In genomic region chr8:84241167-84241566, GRCm38 (mm10) we compare ENCODE assay signal across 34 mouse cellular contexts. TPM values are rescaled to one million over a fixed set of nuclear protein-coding genes. Genes with fewer than 3 reads are reported as not detected.
DNase-seq lines count a peak whose midpoint lies in the region; ATAC-seq lines count a peak whose summit lies in the region.
"Had no signal": no experiment of that assay in that cellular context is flagged by ENCODE, and none has a peak within 500 bp of the region (broad histone marks: within the 10 kb centered on the region; RNA-seq: fewer than 3 reads in every experiment).

No protein-coding gene starts in this region.

- H3K9ac ChIP-seq in embryonic facial prominence, embryonic 13.5 days, result 0 out of 2 replicates have a peak overlapping the region, but pooled peaks have one; percentile 21
- peak overlapping the region; percentile 58 for H3K9ac ChIP-seq in heart, embryonic 13.5 days
- H3K9ac ChIP-seq in hindbrain, embryonic 15.5 days, result no peak overlapping the region
- no peak overlapping the region for H3K9ac ChIP-seq in hindbrain, embryonic 12.5 days
- H3K9ac ChIP-seq: embryonic facial prominence, embryonic 12.5 days; forebrain, postnatal 0 days; kidney, embryonic 15.5 days; liver, embryonic 14.5 days; lung, embryonic 14.5 days; neural tube, embryonic 12.5 days had no signal

- DNase-seq in embryonic facial prominence, embryonic 10.5 days (ENCODE audit: low spot score), result no peak
- no peak for DNase-seq in heart, postnatal 4 days
- DNase-seq in A20 (ENCODE audit: low read depth, low spot score), result peak; percentile 22
- no peak for DNase-seq in left cerebral cortex, postnatal 14 days (ENCODE audit: low spot score in 2 of 2)
- DNase-seq: adrenal gland, postnatal 14 days; cerebellum, adult 11 months; cerebellum, adult 9-10 months; cerebellum, postnatal 36 days; gastrocnemius, postnatal 25 days; heart, adult 18-20 months; liver; lung, embryonic 14.5 days; lung, postnatal 14 days; right cerebral cortex, adult 18-20 months; spleen, adult 18-20 months; thymus, postnatal 14 days had no signal

- peaks cover 7% of the 10 kb centered on the region for H3K4me1 ChIP-seq in embryonic facial prominence, embryonic 13.5 days
- peaks cover 11% of the 10 kb centered on the region for H3K4me1 ChIP-seq in embryonic facial prominence, embryonic 10.5 days
- peaks cover 30% of the 10 kb centered on the region for H3K4me1 ChIP-seq in heart, embryonic 13.5 days
- peaks cover 17% of the 10 kb centered on the region for H3K4me1 ChIP-seq in hindbrain, embryonic 15.5 days (replicated peaks)
- H3K4me1 ChIP-seq in hindbrain, embryonic 12.5 days, result peaks cover 8% of the 10 kb centered on the region

- no peak overlapping the region for H3K4me2 ChIP-seq in embryonic facial prominence, embryonic 13.5 days
- no peak overlapping the region for H3K4me2 ChIP-seq in heart, embryonic 13.5 days
- no peak overlapping the region for H3K4me2 ChIP-seq in hindbrain, embryonic 15.5 days
- no peak overlapping the region for H3K4me2 ChIP-seq in hindbrain, embryonic 12.5 days (replicated peaks)
- H3K4me2 ChIP-seq: embryonic facial prominence, embryonic 12.5 days; kidney, embryonic 15.5 days; lung, embryonic 14.5 days; midbrain, embryonic 11.5 days; neural tube, embryonic 12.5 days had no signal

- no peak overlapping the region for H3K4me3 ChIP-seq in embryonic facial prominence, embryonic 13.5 days
- no peak overlapping the region for H3K4me3 ChIP-seq in embryonic facial prominence, embryonic 10.5 days
- H3K4me3 ChIP-seq in heart, embryonic 13.5 days, result no peak overlapping the region
- H3K4me3 ChIP-seq in hindbrain, embryonic 15.5 days, result no peak overlapping the region
- no peak overlapping the region for H3K4me3 ChIP-seq in hindbrain, embryonic 12.5 days
- H3K4me3 ChIP-seq: embryonic facial prominence, embryonic 12.5 days; forebrain, embryonic 10.5 days; hindbrain, embryonic 10.5 days; kidney, embryonic 15.5 days; layer of hippocampus, adult 2 months; left cerebral cortex, adult 2 months; neural tube, embryonic 12.5 days had no signal

- intact Hi-C loops in left cerebral cortex, postnatal 14 days (cut with DNase I), result no loop called here

- H3K27ac ChIP-seq in embryonic facial prominence, embryonic 13.5 days, result no peak overlapping the region
- H3K27ac ChIP-seq in embryonic facial prominence, embryonic 10.5 days (replicated peaks), result no peak overlapping the region
- H3K27ac ChIP-seq in heart, embryonic 13.5 days (replicated peaks), result peak overlapping the region; percentile 70; the same call in 1 of the 2 replicates
- 0 out of 2 replicates have a peak overlapping the region, but pooled peaks have one; percentile 5 for H3K27ac ChIP-seq in hindbrain, embryonic 15.5 days (replicated peaks)
- no peak overlapping the region for H3K27ac ChIP-seq in hindbrain, embryonic 12.5 days
- H3K27ac ChIP-seq: embryonic facial prominence, embryonic 12.5 days; forebrain, embryonic 10.5 days; hindbrain, embryonic 10.5 days; hindbrain, postnatal 0 days; kidney, embryonic 15.5 days; layer of hippocampus, adult 2 months; left cerebral cortex, adult 2 months; liver, embryonic 14.5 days; neural tube, embryonic 12.5 days had no signal

- peaks cover 25% of the 10 kb centered on the region for H3K36me3 ChIP-seq in embryonic facial prominence, embryonic 13.5 days
- peaks cover 30% of the 10 kb centered on the region for H3K36me3 ChIP-seq in embryonic facial prominence, embryonic 10.5 days (replicated peaks)
- peaks cover 27% of the 10 kb centered on the region for H3K36me3 ChIP-seq in heart, embryonic 13.5 days
- H3K36me3 ChIP-seq in hindbrain, embryonic 15.5 days, result peaks cover 21% of the 10 kb centered on the region
- peaks cover 22% of the 10 kb centered on the region for H3K36me3 ChIP-seq in hindbrain, embryonic 12.5 days

- 54% methylated on average over 6 of the region's 6 CpGs for WGBS in embryonic facial prominence, embryonic 13.5 days
- 59% methylated on average over 6 of the region's 6 CpGs for WGBS in embryonic facial prominence, embryonic 10.5 days
- WGBS in heart, embryonic 13.5 days, result 41% methylated on average over 6 of the region's 6 CpGs
- WGBS in hindbrain, embryonic 15.5 days, result 62% methylated on average over 6 of the region's 6 CpGs
- 71% methylated on average over 6 of the region's 6 CpGs for WGBS in hindbrain, embryonic 12.5 days

- no peak for ATAC-seq in embryonic facial prominence, embryonic 13.5 days (ENCODE audit: insufficient number of reproducible peaks, insufficient read depth, low FRiP score, low TSS enrichment, low read depth)
- no peak for ATAC-seq in heart, embryonic 13.5 days (ENCODE audit: extremely low read depth, insufficient number of reproducible peaks, low FRiP score, low TSS enrichment)
- no peak for ATAC-seq in hindbrain, embryonic 15.5 days (ENCODE audit: low FRiP score, low read depth)
- no peak for ATAC-seq in hindbrain, embryonic 12.5 days (ENCODE audit: low FRiP score)
- ATAC-seq: forebrain, postnatal 0 days; hindbrain, postnatal 0 days; intestine, embryonic 16.5 days; midbrain, embryonic 16.5 days had no signal

- no peaks in the 10 kb centered on the region for H3K27me3 ChIP-seq in embryonic facial prominence, embryonic 13.5 days
- H3K27me3 ChIP-seq in embryonic facial prominence, embryonic 10.5 days (replicated peaks; ENCODE audit: low read depth, poor library complexity, severe bottlenecking), result no peaks in the 10 kb centered on the region
- H3K27me3 ChIP-seq in heart, embryonic 13.5 days (replicated peaks), result no peaks in the 10 kb centered on the region
- H3K27me3 ChIP-seq in hindbrain, embryonic 15.5 days, result no peaks in the 10 kb centered on the region
- H3K27me3 ChIP-seq in hindbrain, embryonic 12.5 days, result no peaks in the 10 kb centered on the region
- H3K27me3 ChIP-seq: embryonic facial prominence, embryonic 12.5 days; kidney, embryonic 15.5 days; neural tube, embryonic 12.5 days had no signal

- H3K9me3 ChIP-seq in embryonic facial prominence, embryonic 13.5 days, result no peaks in the 10 kb centered on the region
- H3K9me3 ChIP-seq in embryonic facial prominence, embryonic 10.5 days, result no peaks in the 10 kb centered on the region
- H3K9me3 ChIP-seq in heart, embryonic 13.5 days, result no peaks in the 10 kb centered on the region
- no peaks in the 10 kb centered on the region for H3K9me3 ChIP-seq in hindbrain, embryonic 15.5 days
- H3K9me3 ChIP-seq in hindbrain, embryonic 12.5 days (replicated peaks), result no peaks in the 10 kb centered on the region
- H3K9me3 ChIP-seq: embryonic facial prominence, embryonic 12.5 days; forebrain, embryonic 10.5 days; G1E; hindbrain, embryonic 10.5 days; kidney, embryonic 15.5 days; neural tube, embryonic 12.5 days had no signal

RNA-seq across cellular contexts. Expression of gene Zswim4, which starts 4.3 kb away (rescaled TPM):
- 19.6 and 22.6 TPM in 2 replicates for polyA plus RNA-seq in embryonic facial prominence, embryonic 13.5 days (2015; fragmentation: Nextera tagmentation; extraction: Ambion mirVana)
- 37.2 and 41.7 TPM in 2 replicates for polyA plus RNA-seq in embryonic facial prominence, embryonic 10.5 days (2016; fragmentation: Nextera tagmentation; extraction: Ambion mirVana)
- polyA plus RNA-seq in heart, embryonic 13.5 days (2015; fragmentation: Nextera tagmentation; extraction: Ambion mirVana), result 9.1 and 9.3 TPM in 2 replicates
- total RNA-seq in heart, postnatal 4 days (2021), result 10 to 100 TPM; 12.8 to 13.8 TPM
- 23.3 and 24.9 TPM in 2 replicates for polyA plus RNA-seq in hindbrain, embryonic 15.5 days (2015; fragmentation: Nextera tagmentation; extraction: Ambion mirVana)
- 57.5 and 59.0 TPM in 2 replicates for polyA plus RNA-seq in hindbrain, embryonic 12.5 days (2016; fragmentation: Nextera tagmentation; extraction: Ambion mirVana)
- 10 to 100 TPM; 14.1 to 15.0 TPM for total RNA-seq in left cerebral cortex, postnatal 14 days (2021)

RNA-seq across cellular contexts. Expression of gene D8Ertd738e, which starts 8.4 kb away (rescaled TPM):
- 318 and 344 TPM in 2 replicates for polyA plus RNA-seq in embryonic facial prominence, embryonic 13.5 days (2015; fragmentation: Nextera tagmentation; extraction: Ambion mirVana)
- polyA plus RNA-seq in embryonic facial prominence, embryonic 10.5 days (2016; fragmentation: Nextera tagmentation; extraction: Ambion mirVana), result 409 and 427 TPM in 2 replicates
- 276 and 328 TPM in 2 replicates for polyA plus RNA-seq in heart, embryonic 13.5 days (2015; fragmentation: Nextera tagmentation; extraction: Ambion mirVana)
- total RNA-seq in heart, postnatal 4 days (2021), result 100 to 1,000 TPM; 218 to 233 TPM
- 245 and 260 TPM in 2 replicates for polyA plus RNA-seq in hindbrain, embryonic 15.5 days (2015; fragmentation: Nextera tagmentation; extraction: Ambion mirVana)
- 255 and 266 TPM in 2 replicates for polyA plus RNA-seq in hindbrain, embryonic 12.5 days (2016; fragmentation: Nextera tagmentation; extraction: Ambion mirVana)
- 100 to 1,000 TPM; 140 to 144 TPM for total RNA-seq in left cerebral cortex, postnatal 14 days (2021)

RNA-seq across cellular contexts. Expression of gene Mri1, which starts 16.0 kb away (rescaled TPM):
- polyA plus RNA-seq in embryonic facial prominence, embryonic 13.5 days (2015; fragmentation: Nextera tagmentation; extraction: Ambion mirVana), result 62.4 and 69.8 TPM in 2 replicates
- 64.0 and 64.2 TPM in 2 replicates for polyA plus RNA-seq in embryonic facial prominence, embryonic 10.5 days (2016; fragmentation: Nextera tagmentation; extraction: Ambion mirVana)
- polyA plus RNA-seq in heart, embryonic 13.5 days (2015; fragmentation: Nextera tagmentation; extraction: Ambion mirVana), result 45.4 and 50.3 TPM in 2 replicates
- total RNA-seq in heart, postnatal 4 days (2021), result 10 to 100 TPM; 14.4 to 19.2 TPM
- polyA plus RNA-seq in hindbrain, embryonic 15.5 days (2015; fragmentation: Nextera tagmentation; extraction: Ambion mirVana), result 45.6 and 48.4 TPM in 2 replicates
- 57.3 and 62.9 TPM in 2 replicates for polyA plus RNA-seq in hindbrain, embryonic 12.5 days (2016; fragmentation: Nextera tagmentation; extraction: Ambion mirVana)
- 10 to 100 TPM; 18.4 to 21.8 TPM for total RNA-seq in left cerebral cortex, postnatal 14 days (2021)

RNA-seq across cellular contexts. Expression of gene Ccdc130, which starts 29.0 kb away (rescaled TPM):
- polyA plus RNA-seq in embryonic facial prominence, embryonic 13.5 days (2015; fragmentation: Nextera tagmentation; extraction: Ambion mirVana), result 21.6 and 22.2 TPM in 2 replicates
- 21.9 and 24.6 TPM in 2 replicates for polyA plus RNA-seq in embryonic facial prominence, embryonic 10.5 days (2016; fragmentation: Nextera tagmentation; extraction: Ambion mirVana)
- 11.3 and 16.9 TPM in 2 replicates for polyA plus RNA-seq in heart, embryonic 13.5 days (2015; fragmentation: Nextera tagmentation; extraction: Ambion mirVana)
- total RNA-seq in heart, postnatal 4 days (2021), result 10 to 100 TPM; 11.0 to 16.2 TPM
- 23.4 and 24.6 TPM in 2 replicates for polyA plus RNA-seq in hindbrain, embryonic 15.5 days (2015; fragmentation: Nextera tagmentation; extraction: Ambion mirVana)
- 18.4 and 22.0 TPM in 2 replicates for polyA plus RNA-seq in hindbrain, embryonic 12.5 days (2016; fragmentation: Nextera tagmentation; extraction: Ambion mirVana)
- 10 to 100 TPM; 24.6 to 26.0 TPM for total RNA-seq in left cerebral cortex, postnatal 14 days (2021)

RNA-seq across cellular contexts. Expression of gene Nanos3, which starts 56.1 kb away (rescaled TPM):
- polyA plus RNA-seq in embryonic facial prominence, embryonic 13.5 days (2015; fragmentation: Nextera tagmentation; extraction: Ambion mirVana), result 2.9 and 5.2 TPM in 2 replicates
- polyA plus RNA-seq in embryonic facial prominence, embryonic 10.5 days (2016; fragmentation: Nextera tagmentation; extraction: Ambion mirVana), result 2.4 and 3.5 TPM in 2 replicates
- 1.9 and 2.8 TPM in 2 replicates for polyA plus RNA-seq in heart, embryonic 13.5 days (2015; fragmentation: Nextera tagmentation; extraction: Ambion mirVana)
- total RNA-seq in heart, postnatal 4 days (2021), result 1 to 10 TPM; 3.6 to 4.3 TPM
- 8.0 and 8.7 TPM in 2 replicates for polyA plus RNA-seq in hindbrain, embryonic 15.5 days (2015; fragmentation: Nextera tagmentation; extraction: Ambion mirVana)
- polyA plus RNA-seq in hindbrain, embryonic 12.5 days (2016; fragmentation: Nextera tagmentation; extraction: Ambion mirVana), result 5.8 and 7.2 TPM in 2 replicates
- total RNA-seq in left cerebral cortex, postnatal 14 days (2021), result 1 to 10 TPM; 2.7 to 4.6 TPM
- total RNA-seq: G1E; gastrocnemius, postnatal 25 days had no signal
- polyA plus RNA-seq: G1E had no signal

Comparison
In these comparisons a context has a peak if more than half of its experiments do, and no peak if none do; other contexts are left out.
1. H3K27ac ChIP-seq: peak in heart, embryonic 13.5 days (single experiment) and hindbrain, embryonic 15.5 days (single experiment); none in embryonic facial prominence, embryonic 13.5 days (single experiment), embryonic facial prominence, embryonic 10.5 days (single experiment) and hindbrain, embryonic 12.5 days (single experiment).
2. H3K9ac ChIP-seq: peak in embryonic facial prominence, embryonic 13.5 days (single experiment) and heart, embryonic 13.5 days (single experiment); none in hindbrain, embryonic 15.5 days (single experiment) and hindbrain, embryonic 12.5 days (single experiment).